Mouse (Mus musculus) hindbrain, postnatal 0 days (tissue): ENCODE measurements at regions not wholly inside any gene's neighbourhood (a gene's known extent, or its start where the extent isn't known, plus 50 kb on each side); places are given as distances from the start of the nearest gene placed in this dataset.

Experiments used
- ATAC-seq: fragments of 200-750 bp; cut with Nextera tagmentation; 2 replicates; pipeline ENCODE4 v1.8.0; 2017; ENCODE audit warnings: mild to moderate bottlenecking, moderate TSS enrichment, moderate library complexity
- DNase-seq: peaks from one replicate; pipeline ENCODE4 v3.0.0-alpha.2; 2015; ENCODE audit warnings: low spot score
- H3K27ac ChIP-seq: fragments of 300-500 bp; sonication (generic); 2 replicates; pipeline ENCODE4 v1.5.1; 2014; ENCODE audit warnings: mild to moderate bottlenecking
- H3K27me3 ChIP-seq: fragments of 300-500 bp; sonication (generic); 2 replicates; pipeline ENCODE4 v1.6.1; 2014; ENCODE audit warnings: low read length, mixed read lengths; ENCODE audit not compliant: insufficient read depth
- H3K36me3 ChIP-seq: fragments of 300-500 bp; sonication (generic); 2 replicates; pipeline ENCODE4 v1.6.1; 2014; ENCODE audit warnings: low read length, mixed read lengths; ENCODE audit not compliant: insufficient read depth
- H3K4me1 ChIP-seq: fragments of 300-500 bp; sonication (generic); 2 replicates; pipeline ENCODE4 v1.6.1; 2014; ENCODE audit warnings: antibody characterized with exemption, low read length, mixed read lengths; ENCODE audit not compliant: insufficient read depth
- H3K4me2 ChIP-seq: fragments of 300-500 bp; sonication (generic); 2 replicates; pipeline ENCODE4 v1.6.1; 2014; ENCODE audit warnings: low read depth, mild to moderate bottlenecking, low read length, moderate library complexity, mixed read lengths
- H3K4me3 ChIP-seq: fragments of 300-500 bp; sonication (generic); 2 replicates; pipeline ENCODE4 v1.5.1; 2014; ENCODE audit warnings: low read length
- H3K9ac ChIP-seq: fragments of 300-500 bp; sonication (generic); replicated peaks from 2 replicates; pipeline ENCODE4 v1.6.1; 2014; ENCODE audit warnings: mild to moderate bottlenecking, low read length, moderate library complexity, mixed read lengths
- H3K9me3 ChIP-seq: fragments of 300-500 bp; sonication (generic); 2 replicates; pipeline ENCODE4 v1.6.1; 2016; ENCODE audit warnings: low read length, mixed read lengths
- CTCF ChIP-seq: IDR thresholded peaks from 2 replicates; pipeline ENCODE4 v1.5.1; 2016; ENCODE audit warnings: antibody characterized with exemption, control low read depth, low read depth
- WGBS: fragments of 180-500 bp; shearing (Covaris S2); extraction: QIAGEN DNeasy Blood & Tissue Kit; methylation state at CpG from one replicate; pipeline ENCODE4 v1.1.7; 2014; 5-methylcytosine and 5-hydroxymethylcytosine counted together

DNA sequence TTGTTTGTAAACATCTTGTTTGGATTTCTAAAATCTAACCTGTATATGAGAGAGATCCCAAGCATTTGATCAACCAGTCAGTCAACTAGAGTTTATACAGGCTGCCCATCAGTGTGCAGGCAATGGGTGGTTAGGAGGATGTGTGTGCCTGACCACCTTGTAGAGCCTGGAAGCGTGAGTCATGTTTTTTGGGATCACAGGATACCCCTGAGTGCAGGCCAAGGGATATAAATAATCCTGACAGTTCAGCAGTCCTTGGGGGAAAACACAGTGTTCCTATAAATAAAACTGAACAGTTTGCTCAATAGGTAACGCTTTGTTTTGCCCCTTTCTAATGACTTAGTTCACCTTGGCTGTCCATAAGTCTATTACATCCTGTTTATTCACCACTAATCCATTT, 55.7 kb upstream of the Plekhg1 start:
- 77% methylated on average over 2 of the region's 2 CpGs for WGBS
- no peaks in the 10 kb centered on the region for H3K4me1 ChIP-seq
- ATAC-seq = no peak
- no peaks in the 10 kb centered on the region for H3K9me3 ChIP-seq
- H3K27ac ChIP-seq = no peak overlapping the region
- no peak for TF ChIP-seq CTCF
- H3K4me2 ChIP-seq = no peak overlapping the region
- no peak overlapping the region for H3K9ac ChIP-seq
- no peaks in the 10 kb centered on the region for H3K27me3 ChIP-seq
- no peaks in the 10 kb centered on the region for H3K36me3 ChIP-seq
- no peak overlapping the region for H3K4me3 ChIP-seq
- no peak for DNase-seq
